Mouse (Mus musculus) adrenal gland, adult 2 months (tissue): Measurements from ENCODE around the gene Xrcc4. TPM values are rescaled to one million over a fixed set of nuclear protein-coding genes. Genes with fewer than 3 reads are reported as not detected.

ENCODE experiments used
- DNase-seq: peaks from one replicate; pipeline ENCODE4 v3.0.0; 2021
- polyA plus RNA-seq: library from polyadenylated mRNA; depleted of rRNA; stranded (reverse); fragments of >200 nt; gene quantifications from 2 replicates; pipeline ENCODE4 v1.2.3, GENCODE M21; 2012
- total RNA-seq, 2 experiments: library from RNA; stranded (reverse); gene quantifications; 2 replicates each; pipeline ENCODE4 v1.2.3; 2021

Xrcc4 gene
- total and polyA plus RNA-seq, 3 experiments: 0.20 to 14.5 (median 10.0) TPM

GRCm38 (mm10) chr13:89944354-89944753 lies 145.1 kb downstream of the Xrcc4 start:
- no peak for DNase-seq

DNA sequence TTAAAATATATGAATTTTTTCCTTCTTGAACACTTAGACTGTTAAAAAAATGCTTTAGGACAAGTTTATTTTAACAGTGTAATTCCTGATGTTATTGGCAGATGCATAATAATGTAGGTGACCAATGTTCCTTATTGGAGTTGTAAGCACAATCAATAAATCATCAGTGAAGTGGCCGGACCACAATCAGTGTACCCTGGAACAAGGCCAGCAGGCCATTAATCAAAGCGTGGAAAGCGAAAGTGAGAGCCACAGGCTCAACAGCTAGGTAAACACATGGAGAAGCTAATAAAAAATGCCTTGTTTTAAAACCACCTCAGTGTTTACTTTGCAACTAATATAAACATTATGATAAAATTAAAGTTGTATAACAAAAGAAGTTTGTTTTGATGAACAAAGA lies 159.9 kb downstream of the Xrcc4 start:
- peak; percentile 80 for DNase-seq

- no peak for DNase-seq
These were observed 170.5 kb downstream of the Xrcc4 start for GRCm38 (mm10) chr13:89918814-89919481.

DNA sequence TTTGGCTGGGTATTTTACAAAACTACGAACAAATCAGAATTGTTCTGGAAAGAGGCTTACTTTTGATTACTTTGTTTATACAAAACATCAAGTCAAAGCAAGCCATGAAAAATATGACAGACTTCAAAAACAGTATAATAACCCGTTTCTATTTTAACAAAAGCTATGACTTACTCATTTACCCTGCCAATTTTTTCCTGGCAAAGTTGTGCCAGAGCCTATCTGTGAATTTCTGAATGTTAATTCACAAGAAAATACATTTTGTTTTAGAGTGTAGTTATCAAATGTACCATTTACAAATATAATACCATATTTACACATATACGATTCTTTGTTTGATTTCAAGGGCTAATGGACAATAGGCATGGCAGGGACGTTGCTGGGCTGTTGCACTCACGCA lies 175.1 kb downstream of the Xrcc4 start:
- no peak for DNase-seq

- DNase-seq: peak; percentile 59
These were observed 175.5 kb downstream of the Xrcc4 start for GRCm38 (mm10) chr13:89913891-89914290.

- no peak for DNase-seq
These were observed 183.3 kb downstream of the Xrcc4 start for GRCm38 (mm10) chr13:89906120-89906519.

- DNase-seq: no peak
These were observed 190.3 kb downstream of the Xrcc4 start for GRCm38 (mm10) chr13:89899066-89899465.

DNA sequence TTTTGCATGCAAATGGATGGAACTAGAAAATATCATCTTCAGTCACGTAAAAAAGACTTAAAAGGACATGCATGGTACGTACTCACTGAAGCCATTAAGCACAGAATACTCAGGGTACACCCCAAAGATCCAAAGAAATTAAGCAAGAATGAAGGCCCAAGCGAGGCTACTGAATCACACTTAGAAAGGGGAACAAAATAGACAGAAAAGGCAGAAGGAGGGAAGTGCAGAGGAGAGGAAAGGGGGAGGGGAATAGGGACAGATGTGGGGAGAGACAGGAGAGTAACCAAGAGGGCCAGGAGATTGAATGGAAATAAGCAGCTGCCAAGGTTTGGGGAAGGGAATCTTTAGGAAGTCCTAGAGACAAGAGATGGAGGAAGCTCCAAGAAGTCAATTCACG lies 197.3 kb downstream of the Xrcc4 start:
- DNase-seq: no peak

DNA sequence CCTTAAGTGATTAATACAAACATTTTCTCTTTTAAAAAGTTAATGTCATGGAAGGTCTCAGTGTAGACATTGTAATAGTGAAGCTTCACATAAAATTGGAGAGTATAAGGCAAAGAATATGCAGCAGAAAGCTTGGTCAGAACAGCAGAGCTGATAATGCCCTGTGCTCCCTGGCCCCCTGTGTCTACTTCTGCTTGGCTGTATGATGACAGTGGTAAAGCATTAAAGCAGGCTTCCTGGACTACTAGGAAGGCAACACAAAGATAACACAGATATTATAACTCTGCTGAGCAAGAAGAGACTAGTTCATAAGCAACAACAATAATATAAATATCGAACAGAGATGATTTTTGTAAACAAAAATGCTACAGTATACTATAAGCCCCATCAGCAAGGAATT lies 199.2 kb downstream of the Xrcc4 start:
- no peak for DNase-seq

DNA sequence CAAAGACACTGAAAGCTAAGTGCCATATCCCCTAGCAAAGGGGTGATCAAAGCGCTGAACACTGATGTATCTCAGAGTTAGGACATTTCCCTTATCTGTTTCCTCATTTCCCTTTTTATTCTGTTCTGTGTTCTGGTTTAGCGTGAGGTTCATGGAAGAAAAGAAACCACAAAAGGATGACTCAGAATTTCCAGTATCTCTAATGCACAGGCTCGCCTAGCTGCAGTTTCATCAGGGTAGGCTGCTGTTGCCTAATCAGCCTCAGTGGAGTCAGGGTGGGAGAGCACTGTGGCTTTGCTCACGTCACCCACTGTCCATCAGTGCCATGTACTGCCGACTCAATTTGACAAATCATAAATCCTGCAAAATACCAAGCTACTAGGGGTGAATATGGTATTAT lies 200.3 kb downstream of the Xrcc4 start:
- peak; percentile 83 for DNase-seq

DNA sequence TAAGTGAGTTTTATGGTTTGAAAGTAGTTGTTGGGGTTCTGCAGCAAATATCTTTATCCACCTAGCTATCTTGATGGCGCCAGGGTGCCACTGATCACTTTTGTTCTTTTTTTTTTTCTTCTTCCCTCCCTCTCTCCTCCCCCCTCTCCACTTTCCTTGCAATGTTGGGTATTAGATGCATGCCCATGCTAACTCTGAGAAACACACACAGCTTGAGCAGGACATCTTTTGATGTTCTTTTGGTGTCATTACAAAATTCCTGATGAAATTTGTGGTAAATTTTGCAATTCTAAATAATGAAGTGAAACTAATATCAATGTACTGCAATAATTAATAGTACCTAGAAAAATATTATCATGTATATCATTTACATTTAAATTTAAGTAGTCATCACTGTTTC lies 205.9 kb downstream of the Xrcc4 start:
- no peak for DNase-seq

DNA sequence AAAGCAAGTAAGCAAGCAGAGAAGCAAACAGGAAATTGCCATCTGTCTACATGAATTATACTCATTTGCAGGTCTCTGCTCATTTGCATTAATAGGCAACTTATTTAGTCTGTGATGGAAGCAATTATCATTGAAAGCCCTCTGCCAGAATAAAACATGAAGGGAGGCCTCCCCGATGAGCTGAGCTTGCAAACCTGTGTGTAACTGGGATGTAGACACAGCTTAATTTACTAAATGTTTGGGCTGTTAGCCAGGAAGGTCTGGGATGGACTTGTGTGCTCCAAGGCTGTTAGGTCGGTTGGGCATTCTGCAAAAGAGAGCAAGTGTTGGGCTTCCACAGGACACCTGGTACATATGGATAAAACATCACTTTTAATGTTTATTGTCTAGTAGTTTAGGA lies 208.1 kb downstream of the Xrcc4 start:
- no peak for DNase-seq

DNA sequence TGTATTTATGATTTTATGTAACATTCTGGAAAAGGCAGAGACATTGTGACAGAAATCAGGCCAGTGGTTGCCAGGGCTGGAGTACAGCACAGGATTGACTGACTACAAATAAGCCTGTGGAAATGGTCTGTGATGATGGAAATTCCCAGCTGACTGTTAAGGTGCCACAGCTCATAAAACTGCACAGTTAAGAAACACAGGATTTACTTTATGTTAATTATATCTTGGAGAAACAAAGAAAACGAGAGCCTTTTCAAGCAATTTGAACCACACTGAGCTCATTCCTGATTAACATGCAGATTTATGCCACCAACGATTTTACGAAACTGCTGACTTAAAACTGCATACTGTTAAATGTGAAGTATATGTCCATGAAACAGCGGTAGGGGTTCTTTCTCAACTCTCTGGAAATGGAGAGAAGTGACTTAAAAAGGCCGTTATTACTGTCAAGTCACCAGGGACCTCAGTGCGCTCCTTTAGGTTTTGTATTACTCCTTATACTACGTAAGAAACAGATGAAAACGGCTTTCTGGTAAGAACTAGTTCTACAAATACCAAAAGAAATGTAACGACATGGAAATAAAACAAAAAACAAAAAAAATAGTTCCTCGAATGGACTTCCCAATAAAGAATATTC lies 210.5 kb downstream of the Xrcc4 start:
- DNase-seq: no peak

- DNase-seq: no peak
These were observed 213.9 kb downstream of the Xrcc4 start for GRCm38 (mm10) chr13:89875499-89875898.

GRCm38 (mm10) chr13:89872725-89873124 lies 216.7 kb downstream of the Xrcc4 start:
- DNase-seq: no peak

DNA sequence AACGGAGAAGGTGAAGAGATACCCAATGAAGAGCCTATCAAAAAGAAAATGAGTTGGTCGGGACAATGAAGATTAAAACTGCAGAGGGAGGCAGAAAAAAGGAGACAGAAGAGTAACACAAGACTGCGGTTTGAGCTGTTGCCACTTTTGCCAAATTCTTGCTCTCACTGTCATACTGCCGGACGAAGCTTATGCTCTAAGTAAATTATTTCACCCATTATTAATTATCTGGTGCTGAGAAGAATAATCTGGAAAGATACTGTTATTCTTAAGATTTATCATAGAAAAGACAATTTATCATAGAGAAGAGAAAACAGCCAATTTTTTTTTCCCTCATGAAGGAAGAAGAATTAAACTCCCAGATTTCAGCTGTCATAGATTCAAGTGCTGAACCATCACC lies 235.3 kb downstream of the Xrcc4 start:
- no peak for DNase-seq

GRCm38 (mm10) chr13:89850746-89851145 lies 238.7 kb downstream of the Xrcc4 start:
- no peak for DNase-seq

GRCm38 (mm10) chr13:89849955-89850354 lies 239.5 kb downstream of the Xrcc4 start:
- DNase-seq: no peak

DNA sequence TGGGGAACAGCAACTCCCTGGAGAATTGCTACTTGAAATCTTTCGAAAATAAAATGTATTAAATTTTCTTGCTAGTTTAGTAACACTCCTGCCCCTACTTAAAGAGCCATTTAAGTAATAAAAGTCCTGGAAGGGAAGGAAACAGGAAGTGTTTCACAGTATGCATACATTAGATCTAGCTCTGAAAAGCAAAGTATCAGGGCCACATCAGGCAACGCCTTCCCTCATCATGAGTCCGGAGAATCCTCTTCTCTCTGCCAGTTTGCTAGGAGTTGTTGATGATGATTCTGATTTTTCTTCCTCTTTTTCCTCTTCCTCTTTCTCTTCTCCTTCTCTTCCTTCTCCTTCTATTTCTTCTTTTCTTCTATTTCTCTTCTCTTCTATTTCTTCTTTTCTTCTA lies 250.8 kb downstream of the Xrcc4 start:
- no peak for DNase-seq

- no peak for DNase-seq
These were observed 254.9 kb downstream of the Xrcc4 start for GRCm38 (mm10) chr13:89834485-89834884.

GRCm38 (mm10) chr13:89833053-89833670 lies 256.2 kb downstream of the Xrcc4 start:
- no peak for DNase-seq

GRCm38 (mm10) chr13:89828429-89828970 lies 260.9 kb downstream of the Xrcc4 start:
- peak; percentile 8 for DNase-seq

GRCm38 (mm10) chr13:89827838-89828237 lies 261.6 kb downstream of the Xrcc4 start:
- no peak for DNase-seq
